Mouse (Mus musculus): ENCODE data around the gene Fgfr2.

Gene Fgfr2

DNA sequence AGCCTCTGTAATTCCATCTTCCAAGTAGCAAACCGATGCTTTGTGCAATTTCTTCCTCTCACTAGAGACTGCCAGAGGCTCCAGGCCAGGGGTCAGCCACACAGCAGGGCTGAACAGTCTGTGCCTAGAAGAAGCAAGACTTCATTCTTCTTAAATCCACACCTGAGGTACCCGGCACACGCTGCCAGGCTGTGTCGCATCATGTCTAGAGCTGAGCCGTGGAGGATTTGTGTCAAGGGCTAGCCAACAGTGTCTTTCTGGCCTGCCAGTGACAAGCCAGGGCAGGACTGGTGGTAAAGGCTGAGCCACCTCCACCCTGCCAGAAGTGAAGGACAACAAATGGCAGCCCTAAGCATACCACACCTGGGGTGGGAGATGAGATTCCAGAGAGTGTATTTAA is 2910.0 kb downstream of the Fgfr2 start:
- DNase-seq (ENCODE audit: low read depth, low spot score), result no peak

DNA sequence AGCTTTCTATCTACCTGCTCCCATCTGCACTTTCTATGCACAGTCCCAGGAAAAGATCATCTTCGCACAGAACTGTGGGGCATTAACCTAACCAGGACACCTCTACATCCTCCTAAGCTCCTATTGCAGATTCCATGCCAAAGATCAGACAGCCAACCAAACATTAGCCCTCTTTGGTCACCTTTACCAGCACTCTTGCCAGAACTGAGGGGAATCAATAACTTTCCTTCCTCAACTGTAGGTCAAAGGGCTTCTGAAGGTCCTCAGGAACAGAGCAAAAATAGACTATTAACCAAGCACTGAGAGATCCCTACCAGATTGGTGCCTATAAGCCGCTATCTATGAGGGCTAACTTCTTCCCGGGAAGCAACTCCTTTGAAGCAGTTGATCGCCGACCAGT is 2911.7 kb downstream of the Fgfr2 start:
- no peak for DNase-seq (ENCODE audit: low read depth, low spot score)

DNA sequence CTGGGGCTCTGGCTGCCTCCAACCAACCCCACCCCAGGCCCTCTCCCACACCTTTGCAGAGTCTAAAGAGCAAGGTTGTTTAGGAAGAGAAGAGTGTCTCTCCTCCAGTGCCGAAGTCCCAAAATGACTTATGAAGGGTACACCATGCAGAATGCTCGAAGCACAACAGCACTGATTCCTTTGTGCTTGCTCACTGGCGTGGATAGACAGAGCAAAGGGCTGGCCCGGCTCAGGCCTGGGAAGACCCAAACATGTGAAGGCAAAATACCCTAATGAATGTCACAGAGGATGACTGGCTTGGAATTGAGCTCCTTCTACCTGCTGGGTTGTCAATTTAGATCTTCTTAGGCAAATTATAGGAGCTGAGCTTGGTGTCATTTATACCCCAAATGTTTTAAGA is 2914.5 kb downstream of the Fgfr2 start:
- DNase-seq (ENCODE audit: low read depth, low spot score), result no peak

DNA sequence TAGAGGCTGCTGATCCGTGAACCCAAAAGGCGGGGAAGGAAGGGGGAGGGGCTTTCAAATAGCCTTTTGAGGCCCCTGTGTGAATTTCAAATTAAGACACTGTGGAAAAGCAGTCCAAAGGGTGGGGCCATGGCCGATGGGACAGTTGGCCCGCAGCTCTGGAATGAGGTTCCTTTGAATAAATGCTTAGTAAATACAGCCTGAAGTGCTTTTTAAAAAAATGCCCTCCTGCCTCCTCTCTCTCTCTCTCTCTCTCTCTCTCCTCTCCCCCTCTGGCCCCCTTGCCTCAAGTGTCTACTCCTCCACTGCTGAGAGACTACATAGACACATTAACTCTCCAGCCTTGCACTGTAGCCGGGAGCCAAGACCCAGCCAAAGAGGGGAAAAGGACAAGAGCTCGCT is 2917.0 kb downstream of the Fgfr2 start:
- DNase-seq (ENCODE audit: low read depth, low spot score), result no peak

DNA sequence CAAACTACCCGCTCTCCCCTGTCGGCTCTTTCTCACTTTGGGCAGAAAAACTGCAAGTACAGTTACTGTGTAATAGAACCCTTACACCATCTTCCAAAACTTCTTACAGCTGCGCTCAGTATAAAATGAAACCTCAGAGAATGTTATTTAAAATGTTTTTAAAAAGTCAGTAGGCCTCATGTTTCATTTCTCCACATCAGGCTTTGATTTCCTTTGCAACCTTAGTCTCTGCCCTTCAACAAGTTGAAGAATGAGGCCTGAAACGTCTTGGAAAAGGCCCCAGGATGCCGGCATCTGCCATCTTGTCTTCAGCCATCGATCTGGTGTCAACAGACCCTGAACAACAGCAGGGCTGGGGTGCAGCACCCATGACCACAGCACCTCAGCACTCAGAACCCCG is 2918.0 kb downstream of the Fgfr2 start:
- no peak for DNase-seq (ENCODE audit: low read depth, low spot score)

DNA sequence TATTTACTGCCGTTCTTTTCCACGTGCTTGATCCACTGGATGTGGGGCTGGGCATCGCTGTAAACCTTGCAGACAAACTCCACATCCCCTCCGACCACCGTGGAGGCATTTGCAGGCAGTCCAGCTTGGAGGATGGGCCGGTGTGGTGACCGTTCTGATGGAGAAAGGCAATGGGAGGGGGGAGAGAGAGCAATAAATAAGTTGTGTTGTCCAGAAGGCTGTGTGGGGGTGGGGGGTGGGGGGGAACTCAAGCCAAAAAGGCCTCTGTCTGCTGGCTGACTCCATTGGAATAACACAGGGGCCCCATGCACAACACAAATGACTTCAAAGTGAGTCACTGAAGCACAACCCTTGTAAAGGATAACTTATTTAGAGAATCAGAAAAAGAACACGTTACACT is 2922.1 kb downstream of the Fgfr2 start:
- no peak for DNase-seq (ENCODE audit: low read depth, low spot score)

DNA sequence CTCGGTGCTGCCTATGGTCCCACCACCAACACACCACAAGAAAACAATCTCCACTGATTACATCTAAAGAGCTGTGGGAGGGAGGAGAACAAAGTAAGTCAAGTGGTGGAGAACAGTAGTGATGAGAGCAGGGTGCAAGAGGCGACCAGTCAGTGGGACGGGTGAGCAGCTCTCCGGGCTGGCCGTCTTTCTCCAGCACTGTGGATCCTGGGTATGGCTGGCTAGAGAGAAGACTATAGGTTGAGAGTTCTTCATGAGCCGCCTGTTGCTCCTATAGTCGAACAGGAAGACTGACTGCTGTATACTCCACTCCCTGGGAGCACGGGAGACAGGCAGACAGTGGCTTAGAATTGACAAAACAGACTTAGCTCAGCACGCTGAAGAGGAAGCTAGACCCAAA is 2923.2 kb downstream of the Fgfr2 start:
- DNase-seq (ENCODE audit: low read depth, low spot score), result no peak

DNA sequence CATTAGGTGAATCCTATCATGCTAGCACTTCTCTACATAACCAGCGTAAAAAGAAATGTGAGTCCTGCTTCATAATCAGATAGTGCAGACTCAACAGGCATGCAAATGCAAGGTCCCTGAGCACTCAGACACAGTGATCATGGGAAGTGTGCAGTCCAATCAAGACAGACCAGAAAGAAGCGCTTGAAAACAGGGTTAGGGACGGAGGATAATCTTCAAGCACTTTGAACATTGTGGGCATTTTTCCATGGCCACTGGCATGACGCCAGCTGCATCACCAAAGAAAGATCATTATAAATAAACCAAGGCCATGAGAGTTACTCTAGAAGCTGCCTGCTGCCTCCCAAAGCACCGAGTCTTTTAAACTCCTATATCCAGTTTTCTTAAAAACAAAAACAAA is 2923.8 kb downstream of the Fgfr2 start:
- no peak for DNase-seq (ENCODE audit: low read depth, low spot score)

DNA sequence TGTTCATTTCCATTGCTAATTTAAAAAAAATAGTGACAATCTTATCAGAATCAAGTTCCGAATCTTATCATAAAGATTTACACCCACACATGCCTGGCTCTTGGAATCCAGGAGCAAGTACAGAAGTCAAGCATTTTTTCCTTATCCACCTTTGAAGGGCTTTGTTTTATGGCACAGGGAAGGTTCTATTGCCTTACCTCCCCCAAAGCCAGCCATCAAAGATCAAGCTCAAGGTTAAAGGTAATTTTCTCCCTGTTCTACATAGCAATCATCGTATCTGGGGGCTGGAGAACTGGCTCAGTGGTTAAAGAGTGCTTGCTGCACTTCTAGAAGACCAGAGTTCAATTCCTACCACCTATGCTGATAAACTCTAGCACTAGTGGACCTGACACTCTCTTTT is 2928.1 kb downstream of the Fgfr2 start:
- no peak for DNase-seq (ENCODE audit: low read depth, low spot score)

DNA sequence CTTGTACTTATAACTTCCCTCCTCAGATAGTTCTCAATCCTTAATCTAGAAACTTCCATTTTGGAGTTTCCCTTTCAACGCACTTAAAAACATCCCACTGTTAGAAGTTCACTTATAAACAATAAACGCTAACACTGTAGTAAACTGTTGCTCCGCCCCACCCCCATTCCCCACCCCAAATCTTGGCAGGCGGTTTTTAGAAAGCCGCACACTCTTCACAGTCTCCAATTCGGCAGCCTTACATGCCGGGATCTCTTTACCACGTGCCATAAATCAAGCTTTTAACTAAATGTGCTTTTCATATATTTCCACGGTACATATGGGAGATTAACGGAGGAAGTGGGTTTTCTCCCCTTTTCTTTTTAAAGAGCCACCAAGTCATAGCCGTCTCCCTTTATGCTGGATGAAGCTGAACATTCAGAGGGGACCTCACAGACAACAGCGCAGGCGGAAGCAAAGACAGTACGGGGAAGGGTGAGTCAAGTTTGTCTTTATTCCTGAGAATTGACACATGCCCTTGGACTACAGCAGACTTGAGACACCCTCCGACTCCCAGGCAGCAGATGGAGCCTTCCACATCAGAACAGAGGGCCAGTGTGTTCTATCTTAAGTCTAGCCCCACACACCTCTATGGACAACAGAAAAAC is 2932.7 kb downstream of the Fgfr2 start:
- DNase-seq (ENCODE audit: low read depth, low spot score), result no peak

DNA sequence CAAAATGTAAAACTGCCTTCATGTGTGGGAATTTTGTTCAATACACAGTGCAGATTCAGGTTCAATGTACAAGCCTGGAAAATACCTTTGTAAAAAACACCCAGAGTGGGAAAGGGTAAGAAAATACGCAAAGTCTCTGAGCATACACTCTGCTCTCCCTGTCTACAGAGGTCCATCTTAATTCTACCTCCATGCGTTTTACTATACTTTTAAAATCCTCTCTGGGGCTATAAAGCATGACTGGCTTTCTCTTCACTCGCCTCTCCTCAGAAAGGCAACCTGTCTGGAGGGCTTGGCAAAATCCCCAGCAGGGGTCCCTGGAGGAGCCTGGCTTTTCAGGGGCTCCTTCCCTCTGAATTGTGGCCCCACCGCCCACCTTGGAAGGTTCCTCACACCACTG is 2933.2 kb downstream of the Fgfr2 start:
- DNase-seq (ENCODE audit: low read depth, low spot score), result no peak

DNA sequence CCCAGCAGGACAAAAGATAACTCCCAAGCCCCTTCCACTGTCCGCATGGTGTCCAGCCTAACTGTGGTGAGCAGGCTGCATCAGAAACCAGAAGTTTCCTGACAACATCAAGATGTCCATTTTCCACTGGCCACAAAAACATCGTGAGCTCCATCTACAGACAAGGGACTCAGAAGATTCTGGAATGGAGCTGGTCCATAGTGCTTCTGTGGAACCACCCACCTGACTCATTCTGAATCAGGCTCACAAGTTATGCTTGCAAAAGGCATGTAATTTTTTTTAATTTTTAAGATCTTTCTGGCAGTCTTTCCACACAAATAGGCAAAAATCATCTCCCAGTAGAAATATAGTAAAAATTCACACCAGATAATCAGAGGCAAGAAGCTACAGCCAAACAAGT is 2935.0 kb downstream of the Fgfr2 start:
- DNase-seq (ENCODE audit: low read depth, low spot score), result no peak

DNA sequence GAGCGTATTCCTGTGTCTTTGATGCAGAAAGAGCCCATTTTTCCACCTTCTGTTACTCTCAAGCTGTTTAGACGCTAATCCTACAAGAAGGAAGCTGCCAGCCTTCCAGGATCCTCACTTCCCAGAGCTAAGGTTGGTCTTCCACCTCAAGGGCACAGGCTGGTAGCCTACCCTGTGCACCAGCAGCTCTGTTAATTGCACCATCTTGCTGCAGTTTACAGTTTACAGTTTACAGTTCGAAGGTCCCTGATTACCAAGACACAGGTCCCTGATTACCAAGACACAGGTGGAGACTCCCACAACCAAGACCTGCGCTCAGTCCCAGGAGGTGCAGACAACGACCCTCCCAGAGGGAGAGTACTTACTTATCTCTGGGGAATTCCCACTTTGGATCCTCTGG is 2938.3 kb downstream of the Fgfr2 start:
- DNase-seq (ENCODE audit: low read depth, low spot score), result no peak

DNA sequence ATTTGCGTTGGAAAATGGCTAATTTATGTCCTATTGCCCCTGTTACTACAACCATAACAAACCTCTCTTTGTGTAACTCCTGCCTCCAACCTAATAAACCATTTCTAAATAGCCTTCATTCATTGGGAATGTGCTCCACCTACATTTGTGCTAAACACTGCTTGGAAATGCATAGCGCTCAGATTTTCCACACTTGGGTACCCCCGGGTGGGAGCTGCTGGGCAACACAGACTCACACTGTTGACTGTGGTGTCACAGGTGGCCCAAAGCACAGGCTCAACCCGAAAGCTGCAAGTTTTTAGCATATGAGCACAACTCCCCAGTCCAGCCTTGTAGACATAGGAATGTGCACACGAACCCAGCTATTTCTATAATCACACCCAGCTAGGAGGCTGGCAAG is 2939.2 kb downstream of the Fgfr2 start:
- no peak for DNase-seq (ENCODE audit: low read depth, low spot score)

DNA sequence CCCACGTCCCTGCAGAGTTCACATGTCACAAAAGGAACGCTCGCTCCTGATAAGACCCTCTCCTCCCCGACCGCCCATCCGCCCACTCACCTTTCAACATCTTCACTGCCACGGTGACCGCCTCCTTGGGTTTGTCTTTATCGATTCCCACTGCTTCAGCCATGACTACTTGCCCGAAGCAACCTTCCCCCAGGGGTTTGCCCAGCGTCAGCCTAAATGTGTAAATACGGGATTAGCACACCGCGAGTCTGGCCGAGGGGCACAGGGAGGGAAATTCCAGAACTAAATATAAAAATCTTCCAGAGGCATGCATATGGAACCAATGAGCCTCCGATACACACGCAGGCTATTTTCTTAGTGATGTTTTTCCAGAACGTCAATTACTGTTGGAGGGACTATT is 2940.6 kb downstream of the Fgfr2 start:
- no peak for DNase-seq (ENCODE audit: low read depth, low spot score)

DNA sequence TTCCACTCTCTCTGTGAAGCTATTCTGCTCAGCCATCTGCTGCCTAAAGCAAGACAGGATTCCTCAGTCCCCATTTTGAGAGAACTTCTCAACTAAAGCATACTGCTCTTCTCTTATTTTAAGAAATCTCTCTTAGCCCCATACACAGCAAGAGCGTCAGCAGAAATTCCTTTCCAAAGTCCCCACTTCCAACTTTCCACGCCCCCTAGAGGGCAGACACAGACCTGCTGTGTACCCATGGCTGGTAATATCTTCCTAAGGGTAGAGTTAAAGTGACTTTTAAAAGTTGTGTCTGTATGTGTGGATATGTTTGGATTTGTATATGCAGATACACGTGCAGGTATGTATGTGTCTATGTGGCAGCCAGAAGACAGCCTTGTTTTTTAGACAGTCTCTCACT is 2944.2 kb downstream of the Fgfr2 start:
- no peak for DNase-seq (ENCODE audit: low read depth, low spot score)

DNA sequence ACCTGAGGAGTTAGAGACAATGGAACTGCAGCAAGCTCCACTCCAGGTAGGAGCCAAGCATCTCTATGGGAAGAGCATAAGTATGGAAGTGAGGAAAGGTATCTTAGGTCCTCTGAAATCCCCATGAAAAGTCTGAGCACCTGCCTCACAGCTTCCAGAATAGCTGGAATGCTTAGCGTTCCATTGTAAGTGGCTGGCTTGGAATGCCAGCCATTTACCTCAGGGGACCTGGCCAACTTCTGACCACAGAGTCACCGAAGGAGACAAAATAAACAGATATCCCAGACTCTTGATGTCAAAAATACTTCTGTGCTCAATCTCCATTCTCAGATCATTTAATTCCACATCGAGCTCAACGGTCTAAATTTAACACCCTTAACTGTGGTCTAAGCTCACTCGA is 2946.1 kb downstream of the Fgfr2 start:
- no peak for DNase-seq (ENCODE audit: low read depth, low spot score)

DNA sequence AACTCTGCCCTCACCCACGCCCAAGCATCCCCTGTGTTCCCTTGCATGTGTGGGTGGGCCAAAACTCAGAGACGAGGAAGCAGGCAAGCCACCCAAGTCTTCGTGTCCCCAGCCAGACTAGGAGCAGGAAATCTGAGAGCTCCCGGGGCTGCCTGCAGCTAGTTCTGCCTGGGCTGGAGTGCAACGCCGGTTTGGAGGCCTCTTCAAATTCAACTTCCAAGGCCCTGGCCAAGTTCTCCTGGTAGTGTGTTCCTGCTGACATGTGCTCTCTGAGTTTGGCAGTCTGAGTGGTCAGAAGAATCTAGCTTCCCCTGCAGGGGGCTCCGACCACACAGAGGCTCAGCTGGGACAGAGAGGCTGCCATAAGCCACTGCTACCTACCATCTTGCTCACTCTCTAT is 2948.6 kb downstream of the Fgfr2 start:
- DNase-seq (ENCODE audit: low read depth, low spot score), result no peak

DNA sequence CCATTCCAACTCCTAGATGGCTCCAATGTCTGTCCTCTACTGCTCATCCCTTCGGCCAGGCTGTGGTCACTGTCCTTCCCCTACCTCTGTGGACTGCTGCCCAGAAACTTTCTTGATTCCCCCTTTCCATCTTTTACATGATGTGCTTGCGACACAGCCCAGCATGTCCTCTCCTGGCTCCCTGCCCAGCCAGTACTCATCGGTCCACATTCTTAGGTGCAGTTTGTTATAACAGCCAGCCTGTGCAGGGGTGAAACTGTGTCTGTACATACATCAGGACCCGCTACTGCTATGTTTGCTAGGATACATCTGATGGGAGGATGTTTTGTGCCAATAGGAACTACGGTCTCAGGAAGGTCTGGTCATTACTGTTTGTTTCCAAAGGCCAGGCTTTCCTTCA is 2949.2 kb downstream of the Fgfr2 start:
- no peak for DNase-seq (ENCODE audit: low read depth, low spot score)

DNA sequence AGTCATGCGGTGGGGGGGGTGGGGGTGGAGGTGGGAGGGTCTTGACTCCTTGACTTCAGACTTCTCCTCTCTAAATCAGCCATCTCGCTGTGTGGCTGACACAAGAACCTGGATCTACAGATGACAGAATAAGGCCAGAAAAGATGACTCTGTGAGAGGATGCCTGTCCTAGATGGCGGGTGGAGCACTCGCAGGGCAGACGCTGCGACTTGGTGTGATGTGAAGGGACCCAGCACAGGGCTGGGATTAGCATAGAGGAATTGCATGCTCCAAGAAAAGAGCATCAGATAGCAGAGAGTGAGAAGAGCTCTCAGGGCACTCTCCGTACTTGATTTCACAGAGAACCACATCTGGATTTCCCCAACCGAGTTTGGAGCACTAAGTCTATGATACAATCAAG is 2953.0 kb downstream of the Fgfr2 start:
- DNase-seq (ENCODE audit: low read depth, low spot score), result no peak

DNA sequence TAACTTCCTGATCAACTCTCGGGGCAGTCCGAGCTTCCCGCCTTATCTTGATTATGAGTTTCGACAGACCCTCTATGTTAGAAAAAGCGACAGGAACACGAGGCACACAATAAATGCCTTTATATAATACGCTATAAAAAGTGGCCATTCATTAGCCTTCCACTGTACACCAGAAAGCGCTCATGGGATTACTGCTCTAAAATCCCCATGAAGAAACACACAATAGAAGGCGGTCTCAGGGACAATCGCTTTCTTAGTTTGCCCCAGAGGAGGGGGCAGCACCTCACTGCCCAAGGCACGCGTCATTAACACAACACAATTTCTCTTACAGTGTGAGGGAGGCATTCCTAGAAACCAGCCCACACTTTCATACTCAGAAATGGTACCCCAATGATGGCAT is 2954.9 kb downstream of the Fgfr2 start:
- DNase-seq (ENCODE audit: low read depth, low spot score), result no peak

DNA sequence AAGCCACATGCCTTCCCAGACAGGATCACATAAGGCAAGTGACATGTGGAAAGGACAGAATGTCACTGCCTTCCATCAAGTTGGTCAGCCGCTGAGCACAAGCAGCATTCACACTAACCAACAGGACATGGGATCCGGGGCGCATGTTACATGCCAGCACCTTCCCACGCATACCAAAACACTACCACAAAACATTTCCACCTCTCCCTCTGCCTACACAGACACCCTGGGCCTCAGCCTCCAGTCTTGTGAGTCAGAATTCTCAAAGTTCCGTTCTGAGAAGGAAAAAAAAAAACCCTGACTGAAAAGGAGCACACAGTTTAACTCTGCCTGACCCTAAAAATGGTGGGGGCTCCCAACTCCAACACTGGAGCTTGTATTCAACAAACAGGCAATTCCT is 2955.9 kb downstream of the Fgfr2 start:
- DNase-seq (ENCODE audit: low read depth, low spot score), result no peak

DNA sequence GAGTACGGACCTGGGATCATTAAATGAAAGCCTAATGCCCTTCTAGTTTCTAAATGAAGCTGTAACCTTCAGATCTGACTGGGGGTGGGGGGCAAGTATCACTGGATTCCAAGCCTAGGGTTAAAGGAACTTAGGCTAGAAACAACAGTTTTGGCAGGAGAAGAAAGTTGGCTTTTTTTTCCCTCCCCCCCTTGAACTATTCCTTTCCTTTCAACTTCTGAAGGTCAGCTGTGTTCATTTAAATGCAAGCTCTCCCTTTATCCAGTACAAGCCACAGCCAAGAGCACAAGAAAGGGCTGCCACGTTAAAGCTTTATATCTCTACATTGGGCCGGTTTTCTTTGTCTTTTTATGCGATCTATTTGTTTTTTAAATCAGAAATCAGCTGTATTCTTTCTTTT is 2957.0 kb downstream of the Fgfr2 start:
- no peak for DNase-seq (ENCODE audit: low read depth, low spot score)

DNA sequence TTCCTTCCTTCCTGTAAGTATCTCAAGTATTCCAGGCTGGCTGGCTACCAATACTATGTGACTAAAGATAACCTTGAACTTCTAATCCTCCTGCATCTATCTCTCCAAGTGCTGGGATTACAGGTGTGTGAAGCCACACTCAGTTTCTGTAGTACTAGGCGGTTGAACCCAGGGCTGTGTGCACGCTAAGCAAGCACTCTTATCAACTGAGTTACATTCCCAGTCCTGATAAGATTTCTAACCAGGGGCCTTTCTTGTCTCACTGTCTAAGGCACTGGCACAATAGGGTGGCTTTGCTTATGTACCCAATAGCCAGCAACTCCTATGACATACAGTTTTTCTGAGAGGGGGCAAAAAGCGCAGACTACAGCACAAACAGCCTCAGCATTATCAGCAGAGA is 2957.7 kb downstream of the Fgfr2 start:
- no peak for DNase-seq (ENCODE audit: low read depth, low spot score)

DNA sequence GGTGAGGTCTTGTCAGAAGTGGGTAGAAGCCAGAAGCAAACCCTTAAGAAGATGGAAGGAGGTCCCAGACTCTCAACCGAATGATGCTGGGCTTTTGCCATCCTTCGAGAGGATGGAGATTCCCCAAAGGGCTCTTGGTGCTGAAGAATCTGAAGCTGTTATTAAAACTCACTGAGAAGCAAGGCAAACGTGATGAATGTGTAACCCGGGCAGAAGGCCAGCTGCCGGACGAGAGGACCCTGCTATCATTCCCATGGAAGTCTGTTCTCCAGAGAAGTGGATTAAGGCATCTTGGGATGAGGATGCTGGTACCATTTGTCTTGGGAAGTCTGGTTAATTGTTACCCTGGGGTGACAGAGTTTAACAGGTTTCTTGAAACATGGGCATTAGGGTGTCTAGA is 2960.4 kb downstream of the Fgfr2 start:
- DNase-seq (ENCODE audit: low read depth, low spot score), result no peak

Measured in CD4-positive, CD25-positive, alpha-beta regulatory T cell, adult 2 months (primary cell).